Mouse (Mus musculus): ENCODE data around the gene Ctla4.

Ctla4 gene

GRCm38 (mm10) chr1:60861431-60861830 is 25.4 kb upstream of the Ctla4 start:
- in situ Hi-C loops (cut with MboI; ENCODE audit: low pct_unique_long_range_greater_than_20kb in 1 of 2, low sequenced_read_pairs in 2 of 2, unreplicated experiment in 1 of 2), result loop anchor here (10.0 to 25.0 kb wide), 2 partner anchors 297 to 399 kb away; partner anchors contain the start of gene Raph1 (in 1 of the 2)

GRCm38 (mm10) chr1:60862510-60862909 is 24.3 kb upstream of the Ctla4 start:
- in situ Hi-C loops (cut with MboI; ENCODE audit: low pct_unique_long_range_greater_than_20kb in 1 of 2, low sequenced_read_pairs in 2 of 2, unreplicated experiment in 1 of 2), result loop anchor here (10.0 to 25.0 kb wide), 2 partner anchors 298 to 400 kb away; partner anchors contain the start of gene Raph1 (in 1 of the 2)

- in situ Hi-C loops (cut with MboI; ENCODE audit: low pct_unique_long_range_greater_than_20kb in 1 of 2, low sequenced_read_pairs in 2 of 2, unreplicated experiment in 1 of 2), result loop anchor here (10.0 to 25.0 kb wide), 2 partner anchors 298 to 401 kb away; partner anchors contain the start of gene Raph1 (in 1 of the 2)
Observed at GRCm38 (mm10) chr1:60862951-60863461, 23.8 kb upstream of the Ctla4 start.

GRCm38 (mm10) chr1:60863701-60864100 is 23.1 kb upstream of the Ctla4 start:
- in situ Hi-C loops (cut with MboI; ENCODE audit: low pct_unique_long_range_greater_than_20kb in 1 of 2, low sequenced_read_pairs in 2 of 2, unreplicated experiment in 1 of 2), result loop anchor here (10.0 to 25.0 kb wide), 2 partner anchors 299 to 401 kb away; partner anchors contain the start of gene Raph1 (in 1 of the 2)

GRCm38 (mm10) chr1:60865167-60865566 is 21.6 kb upstream of the Ctla4 start:
- in situ Hi-C loops (cut with MboI; ENCODE audit: low pct_unique_long_range_greater_than_20kb in 1 of 2, low sequenced_read_pairs in 2 of 2, unreplicated experiment in 1 of 2), result loop anchor here (10.0 to 25.0 kb wide), 2 partner anchors 300 to 403 kb away; partner anchors contain the start of gene Raph1 (in 1 of the 2)

- in situ Hi-C loops (cut with MboI; ENCODE audit: low pct_unique_long_range_greater_than_20kb in 1 of 2, low sequenced_read_pairs in 2 of 2, unreplicated experiment in 1 of 2), result loop anchor here (10.0 to 25.0 kb wide), 2 partner anchors 301 to 404 kb away; partner anchors contain the start of gene Raph1 (in 1 of the 2)
Observed at GRCm38 (mm10) chr1:60866043-60866442, 20.8 kb upstream of the Ctla4 start.

GRCm38 (mm10) chr1:60868333-60869277 is 18.2 kb upstream of the Ctla4 start:
- in situ Hi-C loops (cut with MboI; ENCODE audit: low pct_unique_long_range_greater_than_20kb in 1 of 2, low sequenced_read_pairs in 2 of 2, unreplicated experiment in 1 of 2), result loop anchor here (10.0 to 25.0 kb wide), 2 partner anchors 304 to 406 kb away; partner anchors contain the start of gene Raph1 (in 1 of the 2)

GRCm38 (mm10) chr1:60875267-60875666 is 11.5 kb upstream of the Ctla4 start:
- in situ Hi-C loops (cut with MboI; ENCODE audit: low pct_unique_long_range_greater_than_20kb in 1 of 2, low sequenced_read_pairs in 2 of 2, unreplicated experiment in 1 of 2), result no loop called here

GRCm38 (mm10) chr1:60880116-60880867 is 6.5 kb upstream of the Ctla4 start:
- in situ Hi-C loops (cut with MboI; ENCODE audit: low pct_unique_long_range_greater_than_20kb in 1 of 2, low sequenced_read_pairs in 2 of 2, unreplicated experiment in 1 of 2), result no loop called here

- in situ Hi-C loops (cut with MboI; ENCODE audit: low pct_unique_long_range_greater_than_20kb in 1 of 2, low sequenced_read_pairs in 2 of 2, unreplicated experiment in 1 of 2), result no loop called here
Observed at GRCm38 (mm10) chr1:60882792-60883191, 4.0 kb upstream of the Ctla4 start.

- in situ Hi-C loops (cut with MboI; ENCODE audit: low pct_unique_long_range_greater_than_20kb in 1 of 2, low sequenced_read_pairs in 2 of 2, unreplicated experiment in 1 of 2), result no loop called here
Observed at GRCm38 (mm10) chr1:60883279-60883678, 3.5 kb upstream of the Ctla4 start.

GRCm38 (mm10) chr1:60884611-60885010 is 2.2 kb upstream of the Ctla4 start:
- in situ Hi-C loops (cut with MboI; ENCODE audit: low pct_unique_long_range_greater_than_20kb in 1 of 2, low sequenced_read_pairs in 2 of 2, unreplicated experiment in 1 of 2), result no loop called here

- in situ Hi-C loops (cut with MboI; ENCODE audit: low pct_unique_long_range_greater_than_20kb in 1 of 2, low sequenced_read_pairs in 2 of 2, unreplicated experiment in 1 of 2), result no loop called here
Observed at GRCm38 (mm10) chr1:60898127-60898932, 11.5 kb downstream of the Ctla4 start.

- in situ Hi-C loops (cut with MboI; ENCODE audit: low pct_unique_long_range_greater_than_20kb in 1 of 2, low sequenced_read_pairs in 2 of 2, unreplicated experiment in 1 of 2), result no loop called here
Observed at GRCm38 (mm10) chr1:60898933-60899210, 12.1 kb downstream of the Ctla4 start.

- in situ Hi-C loops (cut with MboI; ENCODE audit: low pct_unique_long_range_greater_than_20kb in 1 of 2, low sequenced_read_pairs in 2 of 2, unreplicated experiment in 1 of 2), result no loop called here
Observed at GRCm38 (mm10) chr1:60899244-60899643, 12.4 kb downstream of the Ctla4 start.

- in situ Hi-C loops (cut with MboI; ENCODE audit: low pct_unique_long_range_greater_than_20kb in 1 of 2, low sequenced_read_pairs in 2 of 2, unreplicated experiment in 1 of 2), result no loop called here
Observed at GRCm38 (mm10) chr1:60902547-60902946, 15.7 kb downstream of the Ctla4 start.

- in situ Hi-C loops (cut with MboI; ENCODE audit: low pct_unique_long_range_greater_than_20kb in 1 of 2, low sequenced_read_pairs in 2 of 2, unreplicated experiment in 1 of 2), result no loop called here
Observed at GRCm38 (mm10) chr1:60903126-60903525, 16.3 kb downstream of the Ctla4 start.

GRCm38 (mm10) chr1:60904456-60904978 is 17.7 kb downstream of the Ctla4 start:
- in situ Hi-C loops (cut with MboI; ENCODE audit: low pct_unique_long_range_greater_than_20kb in 1 of 2, low sequenced_read_pairs in 2 of 2, unreplicated experiment in 1 of 2), result no loop called here

Data from mouse embryonic stem cell (cell line).